Mouse (Mus musculus) CH12.LX (cell line): ENCODE data around the gene Mansc1. TPM values are rescaled to one million over a fixed set of nuclear protein-coding genes. Genes with fewer than 3 reads are reported as not detected.

Experiments used
- DNase-seq: peaks from one replicate; pipeline ENCODE4 v3.0.0-alpha.2; 2013; ENCODE audit errors: extremely low read depth
- H3K27ac ChIP-seq: 2 replicates; pipeline ENCODE4 v1.5.1; 2012; ENCODE audit warnings: low read depth, mild to moderate bottlenecking, control low read depth, moderate library complexity; ENCODE audit not compliant: insufficient read depth
- H3K27me3 ChIP-seq: replicated peaks from 2 replicates; pipeline ENCODE3; 2012; ENCODE audit warnings: inconsistent platforms
- H3K36me3 ChIP-seq, 2 experiments: replicated peaks in 1 of 2; 2 replicates each; pipeline versions ENCODE3 to v1.6.1; 2012; ENCODE audit warnings: inconsistent platforms in 1 of 2, low read length in 1 of 2, mild to moderate bottlenecking in 1 of 2, mixed read lengths in 1 of 2, moderate library complexity in 1 of 2; ENCODE audit not compliant: control insufficient read depth in 1 of 2, insufficient read depth in 1 of 2
- H3K4me1 ChIP-seq, 2 experiments: 2 replicates each; pipeline ENCODE4 v1.6.1; 2012; ENCODE audit warnings: inconsistent platforms in 1 of 2, moderate library complexity in 1 of 2; ENCODE audit not compliant: insufficient read depth in 2 of 2, control insufficient read depth in 1 of 2
- H3K4me2 ChIP-seq: 2 replicates; pipeline ENCODE4 v1.6.1; 2012; ENCODE audit warnings: low read depth, mild to moderate bottlenecking, control low read depth; ENCODE audit not compliant: poor library complexity, insufficient read depth, severe bottlenecking
- H3K4me3 ChIP-seq, 3 experiments: fragments of 150-350 bp in 1 of 3; sonication (generic) in 1 of 3; replicated peaks in 1 of 3; 2 replicates each; pipeline versions ENCODE3 to v1.5.1; 2011 to 2012; ENCODE audit warnings: low read depth in 2 of 3, low read length in 2 of 3, mild to moderate bottlenecking in 2 of 3, moderate library complexity in 2 of 3, control low read depth in 1 of 3, improper control_type of control experiment in 1 of 3, inconsistent platforms in 1 of 3, mixed read lengths in 1 of 3; ENCODE audit not compliant: poor library complexity in 1 of 3
- H3K79me2 ChIP-seq: replicated peaks from 2 replicates; pipeline ENCODE4 v1.6.1; 2012; ENCODE audit warnings: mild to moderate bottlenecking, moderate library complexity; ENCODE audit not compliant: control insufficient read depth, poor library complexity, insufficient read depth, severe bottlenecking; ENCODE audit errors: extremely low read depth
- H3K9ac ChIP-seq: 2 replicates; pipeline ENCODE4 v1.6.1; 2012; ENCODE audit warnings: low read depth, mild to moderate bottlenecking, control low read depth, moderate library complexity; ENCODE audit not compliant: insufficient read depth
- H3K9me3 ChIP-seq: replicated peaks from 2 replicates; pipeline ENCODE3; 2012; ENCODE audit warnings: low read length, inconsistent platforms, mixed read lengths
- BHLHE40 ChIP-seq: IDR thresholded peaks from 2 replicates; pipeline ENCODE4 v1.6.1; 2011; ENCODE audit warnings: mild to moderate bottlenecking, low read depth, low read length, improper control_type of control experiment
- CHD1 ChIP-seq: IDR thresholded peaks from 2 replicates; pipeline ENCODE4 v1.6.1; 2012; ENCODE audit warnings: low read depth, low read length, improper control_type of control experiment, inconsistent platforms
- CHD2 ChIP-seq: IDR thresholded peaks from 2 replicates; pipeline ENCODE4 v1.6.1; 2011; ENCODE audit warnings: low read length, improper control_type of control experiment
- CTCF ChIP-seq, 2 experiments: IDR thresholded peaks in 1 of 2; conservative IDR thresholded peaks in 1 of 2; 2 replicates each; pipeline ENCODE4 v1.5.1; 2011 to 2012; ENCODE audit warnings: low read depth in 2 of 2, low read length in 2 of 2, improper control_type of control experiment in 1 of 2, inconsistent platforms in 1 of 2, mild to moderate bottlenecking in 1 of 2, moderate library complexity in 1 of 2
- E2F4 ChIP-seq: IDR thresholded peaks from 2 replicates; pipeline ENCODE4 v1.6.1; 2011; ENCODE audit warnings: low read depth, low read length, improper control_type of control experiment; ENCODE audit not compliant: insufficient replicate concordance
- ELF1 ChIP-seq: IDR thresholded peaks from 2 replicates; pipeline ENCODE4 v1.6.1; 2014; ENCODE audit warnings: low read depth, mild to moderate bottlenecking, inconsistent platforms, low read length, improper control_type of control experiment
- EP300 ChIP-seq: IDR thresholded peaks from 2 replicates; pipeline ENCODE4 v1.6.1; 2011; ENCODE audit warnings: low read length, improper control_type of control experiment
- ETS1 ChIP-seq: conservative IDR thresholded peaks from 2 replicates; pipeline ENCODE4 v1.6.1; 2012; ENCODE audit warnings: low read depth, mild to moderate bottlenecking, inconsistent platforms, low read length, improper control_type of control experiment, moderate library complexity
- GABPA ChIP-seq: IDR thresholded peaks from 2 replicates; pipeline ENCODE4 v1.6.1; 2012; ENCODE audit warnings: low read depth, low read length, improper control_type of control experiment, inconsistent platforms; ENCODE audit not compliant: insufficient replicate concordance
- HCFC1 ChIP-seq: IDR thresholded peaks from 2 replicates; pipeline ENCODE4 v1.6.1; 2012; ENCODE audit warnings: low read depth, mild to moderate bottlenecking, inconsistent platforms, low read length, improper control_type of control experiment
- IRF4 ChIP-seq: IDR thresholded peaks from 2 replicates; pipeline ENCODE4 v1.6.1; 2014; ENCODE audit warnings: low read depth, mild to moderate bottlenecking, inconsistent platforms, low read length, improper control_type of control experiment
- JUN ChIP-seq: IDR thresholded peaks from 2 replicates; pipeline ENCODE4 v1.6.1; 2011; ENCODE audit warnings: low read depth, mild to moderate bottlenecking, low read length, improper control_type of control experiment, moderate library complexity; ENCODE audit not compliant: insufficient read depth
- JUND ChIP-seq: conservative IDR thresholded peaks from 2 replicates; pipeline ENCODE4 v1.6.1; 2011; ENCODE audit warnings: low read depth, low read length, improper control_type of control experiment
- KAT2A ChIP-seq: IDR thresholded peaks from 2 replicates; pipeline ENCODE4 v1.6.1; 2012; ENCODE audit warnings: low read length, improper control_type of control experiment, inconsistent platforms; ENCODE audit not compliant: insufficient replicate concordance
- MAFK ChIP-seq: IDR thresholded peaks from 2 replicates; pipeline ENCODE4 v1.6.1; 2011; ENCODE audit warnings: low read length, improper control_type of control experiment; ENCODE audit not compliant: insufficient replicate concordance
- MAX ChIP-seq: IDR thresholded peaks from 2 replicates; pipeline ENCODE4 v1.6.1; 2011; ENCODE audit warnings: low read length, improper control_type of control experiment
- MAZ ChIP-seq: IDR thresholded peaks from 2 replicates; pipeline ENCODE4 v1.6.1; 2012; ENCODE audit warnings: low read depth, mild to moderate bottlenecking, inconsistent platforms, low read length, improper control_type of control experiment, moderate library complexity
- MEF2A ChIP-seq: IDR thresholded peaks from 2 replicates; pipeline ENCODE4 v1.6.1; 2014; ENCODE audit warnings: low read depth, mild to moderate bottlenecking, inconsistent platforms, low read length, improper control_type of control experiment, borderline replicate concordance
- MXI1 ChIP-seq: IDR thresholded peaks from 2 replicates; pipeline ENCODE4 v1.6.1; 2011; ENCODE audit warnings: mild to moderate bottlenecking, low read depth, low read length, improper control_type of control experiment
- MYC ChIP-seq: IDR thresholded peaks from 2 replicates; pipeline ENCODE4 v1.6.1; 2011; ENCODE audit warnings: low read depth, mild to moderate bottlenecking, improper control_type of control experiment, low read length
- NELFE ChIP-seq: IDR thresholded peaks from 2 replicates; pipeline ENCODE4 v1.6.1; 2011; ENCODE audit warnings: low read depth, low read length, improper control_type of control experiment
- NRF1 ChIP-seq: IDR thresholded peaks from 2 replicates; pipeline ENCODE4 v1.6.1; 2014; ENCODE audit warnings: low read depth, mild to moderate bottlenecking, inconsistent platforms, low read length, improper control_type of control experiment, moderate library complexity
- PAX5 ChIP-seq: IDR thresholded peaks from 2 replicates; pipeline ENCODE4 v1.6.1; 2012; ENCODE audit warnings: low read length, inconsistent platforms, mixed read lengths
- POLR2A ChIP-seq: IDR thresholded peaks from 2 replicates; pipeline ENCODE4 v1.6.1; 2011; ENCODE audit warnings: low read depth, mild to moderate bottlenecking, improper control_type of control experiment, low read length
- POLR2AphosphoS2 ChIP-seq: IDR thresholded peaks from 2 replicates; pipeline ENCODE4 v1.6.1; 2011; ENCODE audit warnings: low read depth, low read length, improper control_type of control experiment
- RAD21 ChIP-seq: IDR thresholded peaks from 2 replicates; pipeline ENCODE4 v1.6.1; 2011; ENCODE audit warnings: low read depth, mild to moderate bottlenecking, low read length, improper control_type of control experiment, moderate library complexity
- RCOR1 ChIP-seq: conservative IDR thresholded peaks from 2 replicates; pipeline ENCODE4 v1.6.1; 2012; ENCODE audit warnings: low read depth, mild to moderate bottlenecking, inconsistent platforms, low read length, improper control_type of control experiment
- SIN3A ChIP-seq: IDR thresholded peaks from 2 replicates; pipeline ENCODE4 v1.6.1; 2012; ENCODE audit warnings: low read length, improper control_type of control experiment, inconsistent platforms
- SMC3 ChIP-seq: IDR thresholded peaks from 2 replicates; pipeline ENCODE4 v1.6.1; 2011; ENCODE audit warnings: low read depth, low read length, improper control_type of control experiment
- TBP ChIP-seq: conservative IDR thresholded peaks from 2 replicates; pipeline ENCODE4 v1.6.1; 2011; ENCODE audit warnings: low read depth, low read length, improper control_type of control experiment
- TCF12 ChIP-seq: IDR thresholded peaks from 2 replicates; pipeline ENCODE4 v1.6.1; 2014; ENCODE audit warnings: low read depth, mild to moderate bottlenecking, inconsistent platforms, low read length, improper control_type of control experiment
- UBTF ChIP-seq: IDR thresholded peaks from 2 replicates; pipeline ENCODE4 v1.6.1; 2012; ENCODE audit warnings: low read depth, mild to moderate bottlenecking, inconsistent platforms, low read length, improper control_type of control experiment, moderate library complexity
- USF1 ChIP-seq: IDR thresholded peaks from 2 replicates; pipeline ENCODE4 v1.6.1; 2014; ENCODE audit warnings: low read depth, mild to moderate bottlenecking, inconsistent platforms, low read length, improper control_type of control experiment
- USF2 ChIP-seq: conservative IDR thresholded peaks from 2 replicates; pipeline ENCODE4 v1.6.1; 2011; ENCODE audit warnings: low read depth, low read length, improper control_type of control experiment
- ZC3H11A ChIP-seq: IDR thresholded peaks from 2 replicates; pipeline ENCODE4 v1.6.1; 2012; ENCODE audit warnings: low read depth, mild to moderate bottlenecking, inconsistent platforms, low read length, improper control_type of control experiment
- ZKSCAN1 ChIP-seq: IDR thresholded peaks from 2 replicates; pipeline ENCODE4 v1.6.1; 2012; ENCODE audit warnings: low read depth, inconsistent platforms, low read length, improper control_type of control experiment, borderline replicate concordance
- ZMIZ1 ChIP-seq: IDR thresholded peaks from 2 replicates; pipeline ENCODE4 v1.6.1; 2012; ENCODE audit warnings: low read depth, mild to moderate bottlenecking, inconsistent platforms, low read length, improper control_type of control experiment
- ZNF384 ChIP-seq: IDR thresholded peaks from 2 replicates; pipeline ENCODE4 v1.6.1; 2012; ENCODE audit warnings: low read depth, low read length, improper control_type of control experiment, inconsistent platforms
- dilution Hi-C: fragments of 300-500 bp; cut with MboI; formaldehyde crosslinking; loops from 2 replicates; pipeline ENCODE4 v1.14.3; 2020; ENCODE audit warnings: low sequenced_read_pairs; ENCODE audit not compliant: extremely low pct_unique_long_range_greater_than_20kb, extremely low pct_ligation_motif_present
- in situ Hi-C: fragments of 300-500 bp; cut with MboI; formaldehyde crosslinking; loops from 3 replicates; pipeline ENCODE4 v1.14.3; 2019; ENCODE audit warnings: low sequenced_read_pairs, low pct_ligation_motif_present, low pct_unique_long_range_greater_than_20kb, mixed read lengths
- polyA plus RNA-seq: library from polyadenylated mRNA; unstranded; fragments of >175 nt; gene quantifications from 2 replicates; pipeline ENCODE4 v1.2.1, GENCODE M21; 2012; ENCODE audit warnings: low read depth; ENCODE audit not compliant: insufficient read length
- total RNA-seq, 2 experiments: library from RNA; depleted of rRNA; stranded (reverse); fragments of 300-350 nt in 1 of 2; fragments of >200 nt in 1 of 2; gene quantifications; 2 replicates each; pipeline ENCODE4 v1.2.3; 2012 to 2014

The Mansc1 gene
- total and polyA plus RNA-seq, 3 experiments = not detected

- H3K36me3 ChIP-seq = peaks cover 0 to 4% of the 10 kb centered on the region in 2 experiments
- peaks cover 10% of the 10 kb centered on the region for H3K27me3 ChIP-seq
- H3K9ac ChIP-seq = peak within 1 kb of the TSS; percentile 84
- DNase-seq = peak; percentile 79
- TF ChIP-seq TBP (peak; percentile 80; the same call in 1 of the 2 replicates), NRF1 (no peak), USF1 (no peak), SIN3A (no peak), MAFK (no peak), MAZ (0 out of 2 replicates have a peak, but pooled peaks have one; percentile 19), HCFC1 (peak; percentile 27; the same call in 1 of the 2 replicates), UBTF (peak; percentile 98), ZNF384 (peak; percentile 71), SMC3 (no peak), GABPA (no peak), ZC3H11A (no peak), ZKSCAN1 (no peak), ZMIZ1 (peak; percentile 65), RAD21 (no peak), POLR2A (peak; percentile 83), PAX5 (no peak), MXI1 (no peak), IRF4 (peak; percentile 32), JUND (no peak), MAX (no peak), E2F4 (no peak), MYC (no peak), CHD2 (peak; percentile 10; the same call in 1 of the 2 replicates), KAT2A (peak; percentile 74; the same call in 1 of the 2 replicates), RCOR1 (no peak), ELF1 (peak; percentile 48), MEF2A (no peak), JUN (no peak), CTCF (conservative IDR thresholded peaks at IDR 0.05 in 1 of 2, IDR thresholded peaks at IDR 0.05 in 1 of 2; ENCODE audit: low read depth in 2 of 2, low read length in 2 of 2) (no peak), BHLHE40 (no peak), ETS1 (no peak), POLR2AphosphoS2 (no peak), EP300 (no peak), CHD1 (no peak), TCF12 (peak; percentile 100), NELFE (no peak), USF2 (no peak)
- dilution Hi-C loops (no loop called here), in situ Hi-C loops (no loop called here)
- peaks cover 27% of the 10 kb centered on the region for H3K79me2 ChIP-seq
- H3K4me1 ChIP-seq = peaks cover 2 to 28% of the 10 kb centered on the region in 2 experiments; a peak in 2 of 4 replicates
- H3K9me3 ChIP-seq = no peaks in the 10 kb centered on the region
- peak within 1 kb of the TSS; percentile 100 for H3K4me2 ChIP-seq
- no peak within 1 kb of the TSS for H3K27ac ChIP-seq
- peak within 1 kb of the TSS; percentile 72 to 79 (median 76) for H3K4me3 ChIP-seq
Observed at GRCm38 (mm10) chr6:134566818-134567485, 65.3 kb downstream of the Mansc1 start, which contains the start of gene Lrp6. TSS of gene Lrp6 (minus strand) at chr6:134566965.
